Mouse (Mus musculus) kidney, postnatal 0 days (tissue): ENCODE data around the gene Mmrn2. TPM values are rescaled to one million over a fixed set of nuclear protein-coding genes. Genes with fewer than 3 reads are reported as not detected.

Source experiments
- ATAC-seq: fragments of 200-750 bp; cut with Nextera tagmentation; replicated peaks from 2 replicates; pipeline ENCODE4 v1.8.0; 2017; ENCODE audit warnings: low read depth, moderate number of reproducible peaks, moderate TSS enrichment, moderate library complexity; ENCODE audit not compliant: low FRiP score
- DNase-seq: peaks from one replicate; pipeline ENCODE4 v3.0.0-alpha.2; 2016; ENCODE audit warnings: low spot score
- H3K27ac ChIP-seq: fragments of 300-500 bp; sonication (generic); 2 replicates; pipeline ENCODE4 v1.5.1; 2014; ENCODE audit warnings: mild to moderate bottlenecking
- H3K27me3 ChIP-seq: fragments of 300-500 bp; sonication (generic); 2 replicates; pipeline ENCODE4 v1.6.1; 2014; ENCODE audit warnings: low read length, mixed read lengths; ENCODE audit not compliant: insufficient read depth
- H3K36me3 ChIP-seq: fragments of 300-500 bp; sonication (generic); 2 replicates; pipeline ENCODE4 v1.6.1; 2014; ENCODE audit warnings: low read length, mixed read lengths; ENCODE audit not compliant: insufficient read depth
- H3K4me1 ChIP-seq: fragments of 300-500 bp; sonication (generic); replicated peaks from 2 replicates; pipeline ENCODE4 v1.6.1; 2014; ENCODE audit warnings: antibody characterized with exemption, low read length, mixed read lengths; ENCODE audit not compliant: insufficient read depth
- H3K4me2 ChIP-seq: fragments of 300-500 bp; sonication (generic); 2 replicates; pipeline ENCODE4 v1.6.1; 2014; ENCODE audit warnings: mild to moderate bottlenecking, low read length, moderate library complexity, mixed read lengths
- H3K4me3 ChIP-seq: fragments of 300-500 bp; sonication (generic); replicated peaks from 2 replicates; pipeline ENCODE4 v1.5.1; 2014; ENCODE audit warnings: low read depth, low read length
- H3K9ac ChIP-seq: fragments of 300-500 bp; sonication (generic); 2 replicates; pipeline ENCODE4 v1.6.1; 2014; ENCODE audit warnings: low read depth, low read length
- H3K9me3 ChIP-seq: fragments of 300-500 bp; sonication (generic); replicated peaks from 2 replicates; pipeline ENCODE4 v1.6.1; 2016; ENCODE audit warnings: low read length, inconsistent platforms, mixed read lengths
- CTCF ChIP-seq: IDR thresholded peaks from 2 replicates; pipeline ENCODE4 v1.5.1; 2016; ENCODE audit warnings: antibody characterized with exemption, low read depth, mild to moderate bottlenecking, moderate library complexity
- WGBS: fragments of 180-500 bp; shearing (Covaris S2); extraction: QIAGEN DNeasy Blood & Tissue Kit; methylation state at CpG from one replicate; pipeline ENCODE4 v1.1.7; 2014; 5-methylcytosine and 5-hydroxymethylcytosine counted together
- polyA plus RNA-seq: library from polyadenylated mRNA; unstranded; fragments of >200 nt; fragmentation: Nextera tagmentation; extraction: Ambion mirVana; gene quantifications from 2 replicates; pipeline ENCODE4 v1.2.1, GENCODE M21; 2015

Mmrn2 gene
- polyA plus RNA-seq, 1 experiment from 2014 or later = 16.2 TPM

- H3K9me3 ChIP-seq = no peaks in the 10 kb centered on the region
- no peak for ATAC-seq
- H3K27me3 ChIP-seq = no peaks in the 10 kb centered on the region
- no peak overlapping the region for H3K27ac ChIP-seq
- no peak for DNase-seq
- WGBS = 85% methylated on average over 8 of the region's 8 CpGs
- H3K9ac ChIP-seq = no peak overlapping the region
- H3K4me1 ChIP-seq = no peaks in the 10 kb centered on the region
- H3K36me3 ChIP-seq = peaks cover 5% of the 10 kb centered on the region; the same call in 1 of the 2 replicates
- H3K4me2 ChIP-seq = no peak overlapping the region
- no peak for TF ChIP-seq CTCF
- H3K4me3 ChIP-seq = no peak overlapping the region
Measured at GRCm38 (mm10) chr14:34349007-34349406, 26.3 kb upstream of the Mmrn2 start.

- Histone ChIP-seq H3K9ac (no peak overlapping the region), H3K4me3 (no peak overlapping the region), H3K9me3 (no peaks in the 10 kb centered on the region), H3K4me1 (no peaks in the 10 kb centered on the region), H3K27me3 (no peaks in the 10 kb centered on the region), H3K27ac (no peak overlapping the region), H3K4me2 (no peak overlapping the region), H3K36me3 (no peaks in the 10 kb centered on the region)
- TF ChIP-seq CTCF = no peak
- DNase-seq (no peak), ATAC-seq (no peak)
- WGBS = 61% methylated on average over 3 of the region's 3 CpGs
Measured at GRCm38 (mm10) chr14:34351660-34352059, 23.6 kb upstream of the Mmrn2 start.

- Histone ChIP-seq H3K27me3 (no peaks in the 10 kb centered on the region), H3K4me1 (no peaks in the 10 kb centered on the region), H3K4me2 (no peak overlapping the region), H3K9ac (no peak overlapping the region), H3K36me3 (no peaks in the 10 kb centered on the region), H3K4me3 (no peak overlapping the region), H3K27ac (no peak overlapping the region), H3K9me3 (no peaks in the 10 kb centered on the region)
- ATAC-seq = no peak
- WGBS = 64% methylated on average over 6 of the region's 6 CpGs
- DNase-seq = no peak
- no peak for TF ChIP-seq CTCF
Measured at GRCm38 (mm10) chr14:34352523-34352922, 22.7 kb upstream of the Mmrn2 start.

GRCm38 (mm10) chr14:34353326-34353725 lies 21.9 kb upstream of the Mmrn2 start:
- no peaks in the 10 kb centered on the region for H3K36me3 ChIP-seq
- H3K4me1 ChIP-seq = no peaks in the 10 kb centered on the region
- H3K4me2 ChIP-seq = no peak overlapping the region
- H3K9me3 ChIP-seq = no peaks in the 10 kb centered on the region
- H3K4me3 ChIP-seq = no peak overlapping the region
- 90% methylated on average over 3 of the region's 3 CpGs for WGBS
- no peaks in the 10 kb centered on the region for H3K27me3 ChIP-seq
- no peak for TF ChIP-seq CTCF
- H3K27ac ChIP-seq = no peak overlapping the region
- H3K9ac ChIP-seq = no peak overlapping the region
- ATAC-seq = no peak
- no peak for DNase-seq

- H3K27ac ChIP-seq = no peak overlapping the region
- no peaks in the 10 kb centered on the region for H3K4me1 ChIP-seq
- no peak overlapping the region for H3K4me2 ChIP-seq
- DNase-seq (no peak), ATAC-seq (no peak)
- no peaks in the 10 kb centered on the region for H3K36me3 ChIP-seq
- no peaks in the 10 kb centered on the region for H3K9me3 ChIP-seq
- H3K27me3 ChIP-seq = no peaks in the 10 kb centered on the region
- H3K4me3 ChIP-seq = no peak overlapping the region
- no peak for TF ChIP-seq CTCF
- no peak overlapping the region for H3K9ac ChIP-seq
- 74% methylated on average over 4 of the region's 4 CpGs for WGBS
Measured at GRCm38 (mm10) chr14:34354456-34354855, 20.8 kb upstream of the Mmrn2 start.

GRCm38 (mm10) chr14:34355301-34355700 lies 20.0 kb upstream of the Mmrn2 start, which contains the start of gene Fam25c:
Gene Fam25c, minus strand, starts transcription at chr14:34355433.
- H3K36me3 ChIP-seq = no peaks in the 10 kb centered on the region
- 0 out of 2 replicates have a peak within 1 kb of the TSS, but pooled peaks have one; percentile 5 for H3K9ac ChIP-seq
- H3K4me2 ChIP-seq = no peak within 1 kb of the TSS
- no peaks in the 10 kb centered on the region for H3K9me3 ChIP-seq
- no peaks in the 10 kb centered on the region for H3K27me3 ChIP-seq
- H3K4me3 ChIP-seq = no peak within 1 kb of the TSS
- ATAC-seq (no peak), DNase-seq (no peak)
- H3K27ac ChIP-seq = 0 out of 2 replicates have a peak within 1 kb of the TSS, but pooled peaks have one; percentile 36
- no peak for TF ChIP-seq CTCF
- H3K4me1 ChIP-seq = no peaks in the 10 kb centered on the region
- 83% methylated on average over 6 of the region's 6 CpGs for WGBS

- DNase-seq = no peak
- ATAC-seq = peak; percentile 83
- H3K36me3 ChIP-seq = no peaks in the 10 kb centered on the region
- no peak overlapping the region; the same call in 1 of the 2 replicates for H3K27ac ChIP-seq
- H3K9me3 ChIP-seq = no peaks in the 10 kb centered on the region
- no peak overlapping the region for H3K9ac ChIP-seq
- H3K4me3 ChIP-seq = no peak overlapping the region
- H3K4me1 ChIP-seq = no peaks in the 10 kb centered on the region
- no peak overlapping the region for H3K4me2 ChIP-seq
- no peaks in the 10 kb centered on the region for H3K27me3 ChIP-seq
- no peak for TF ChIP-seq CTCF
- 81% methylated on average over 7 of the region's 7 CpGs for WGBS
Measured at GRCm38 (mm10) chr14:34357671-34358455, 17.4 kb upstream of the Mmrn2 start.
